Mouse (Mus musculus): ENCODE measurements around the gene Nasp. TPM values are rescaled to one million over a fixed set of nuclear protein-coding genes. Genes with fewer than 3 reads are reported as not detected.
A peak's percentile ranks its signal among the peaks of the same experiment; 100 is the strongest.

Gene Nasp
- polyA plus RNA-seq, 1 experiment from 2014 or later: 78.0 TPM

DNA sequence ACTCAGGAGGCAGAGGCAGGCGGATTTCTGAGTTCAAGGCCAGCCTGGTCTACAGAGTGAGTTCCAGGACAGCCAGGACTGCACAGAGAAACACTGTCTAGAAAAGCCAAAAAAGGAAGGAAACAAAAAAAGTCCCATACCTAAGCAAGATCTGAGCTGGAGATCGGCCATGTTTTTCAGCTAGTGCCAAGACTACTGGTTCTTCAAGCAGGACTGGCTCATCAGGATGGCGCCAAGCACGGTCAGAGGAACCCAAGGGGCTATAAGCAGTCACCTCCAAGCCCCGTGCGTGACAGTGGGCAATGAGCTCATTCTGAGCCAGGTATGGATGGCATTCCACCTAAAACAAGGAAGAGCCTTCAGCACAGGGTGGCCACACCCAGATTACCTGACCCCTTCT is 11.1 kb upstream of the Nasp start:
- H3K36me3 ChIP-seq (ENCODE audit: control insufficient read depth, insufficient read depth, low read length): peaks cover 97% of the 10 kb centered on the region
- H3K4me3 ChIP-seq (ENCODE audit: control insufficient read depth in 1 of 2, insufficient read depth in 1 of 2, low read depth in 1 of 2, low read length in 2 of 2): no peak overlapping the region
- H3K4me2 ChIP-seq (ENCODE audit: low read length): no peak overlapping the region
- H3K4me1 ChIP-seq (ENCODE audit: control insufficient read depth in 2 of 2, insufficient read depth in 2 of 2, low read length in 2 of 2): no peaks in the 10 kb centered on the region
- H3K27me3 ChIP-seq (ENCODE audit: control insufficient read depth, insufficient read depth, low read length): no peaks in the 10 kb centered on the region
- no peak overlapping the region for H3K27ac ChIP-seq (replicated peaks in 1 of 2; ENCODE audit: control insufficient read depth in 1 of 2, insufficient read depth in 1 of 2, low read depth in 2 of 2, low read length in 2 of 2)
- WGBS: 93% methylated on average over 6 of the region's 6 CpGs
- H3K9me3 ChIP-seq (ENCODE audit: control insufficient read depth, low read length): no peaks in the 10 kb centered on the region
- no peak overlapping the region for H3K9ac ChIP-seq (ENCODE audit: low read length)
- ATAC-seq (ENCODE audit: insufficient number of reproducible peaks, insufficient read depth, low FRiP score, low read depth): no peak

DNA sequence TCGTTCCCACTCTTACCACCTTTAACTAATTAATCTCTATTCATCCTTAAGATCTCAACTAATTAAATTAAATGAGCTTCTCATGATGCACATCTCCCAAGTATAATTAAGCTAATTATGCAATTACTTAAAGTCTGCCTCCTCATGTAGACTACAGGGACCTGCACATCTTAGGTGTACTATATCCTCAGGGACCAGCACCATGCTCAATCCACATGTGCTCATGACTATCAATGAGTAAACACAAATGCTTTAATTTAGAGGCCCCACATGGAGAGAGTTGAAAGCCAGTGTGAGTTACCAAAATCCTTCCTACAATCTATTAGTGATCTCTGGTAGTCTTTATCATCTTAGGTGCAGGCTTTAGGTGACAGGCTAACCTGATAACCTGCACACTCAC is 7.5 kb upstream of the Nasp start:
- H3K27ac ChIP-seq (replicated peaks in 1 of 2; ENCODE audit: control insufficient read depth in 1 of 2, insufficient read depth in 1 of 2, low read depth in 2 of 2, low read length in 2 of 2): no peak overlapping the region
- no peak for ATAC-seq (ENCODE audit: insufficient number of reproducible peaks, insufficient read depth, low FRiP score, low read depth)
- no peak overlapping the region for H3K4me2 ChIP-seq (ENCODE audit: low read length)
- no peak overlapping the region for H3K9ac ChIP-seq (ENCODE audit: low read length)
- no peaks in the 10 kb centered on the region for H3K4me1 ChIP-seq (ENCODE audit: control insufficient read depth in 2 of 2, insufficient read depth in 2 of 2, low read length in 2 of 2)
- H3K36me3 ChIP-seq (ENCODE audit: control insufficient read depth, insufficient read depth, low read length): peaks cover 67% of the 10 kb centered on the region
- WGBS: 98% methylated on average over 1 of the region's 1 CpGs
- no peak overlapping the region for H3K4me3 ChIP-seq (ENCODE audit: control insufficient read depth in 1 of 2, insufficient read depth in 1 of 2, low read depth in 1 of 2, low read length in 2 of 2)
- H3K27me3 ChIP-seq (ENCODE audit: control insufficient read depth, insufficient read depth, low read length): no peaks in the 10 kb centered on the region
- no peaks in the 10 kb centered on the region for H3K9me3 ChIP-seq (ENCODE audit: control insufficient read depth, low read length)

DNA sequence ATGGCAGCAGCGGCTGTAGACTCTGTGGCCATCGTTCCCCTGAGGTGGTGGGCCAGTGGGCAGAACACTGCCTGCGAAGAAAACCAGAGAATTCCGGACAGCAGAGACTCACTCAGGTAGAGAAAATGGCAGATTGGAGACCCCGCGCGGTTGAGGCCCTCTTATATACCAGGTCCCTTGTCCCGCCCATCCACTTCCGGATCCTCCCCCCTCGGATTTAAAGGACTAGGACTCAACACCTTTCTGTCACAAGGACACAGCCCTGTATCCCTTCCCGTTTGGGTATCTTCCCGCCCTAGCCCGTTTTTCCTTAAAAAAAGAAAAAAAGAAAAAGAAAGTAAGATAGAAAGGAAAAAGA is 403 bp downstream of the Nasp start:
- Histone ChIP-seq H3K4me1 (ENCODE audit: control insufficient read depth in 2 of 2, insufficient read depth in 2 of 2, low read length in 2 of 2) (peaks cover 2 to 17% of the 10 kb centered on the region in 2 experiments; a peak in 3 of 4 replicates), H3K9ac (ENCODE audit: low read length) (peak overlapping the region; percentile 95), H3K36me3 (ENCODE audit: control insufficient read depth, insufficient read depth, low read length) (peaks cover 15% of the 10 kb centered on the region; the same call in 1 of the 2 replicates), H3K4me2 (ENCODE audit: low read length) (peak overlapping the region; percentile 67), H3K9me3 (ENCODE audit: control insufficient read depth, low read length) (no peaks in the 10 kb centered on the region), H3K27ac (replicated peaks in 1 of 2; ENCODE audit: control insufficient read depth in 1 of 2, insufficient read depth in 1 of 2, low read depth in 2 of 2, low read length in 2 of 2) (peak overlapping the region; percentile 89 to 97), H3K4me3 (ENCODE audit: control insufficient read depth in 1 of 2, insufficient read depth in 1 of 2, low read depth in 1 of 2, low read length in 2 of 2) (peak overlapping the region; percentile 85 to 99), H3K27me3 (ENCODE audit: control insufficient read depth, insufficient read depth, low read length) (no peaks in the 10 kb centered on the region)
- peak; percentile 86 for ATAC-seq (ENCODE audit: insufficient number of reproducible peaks, insufficient read depth, low FRiP score, low read depth)
- WGBS: 0% methylated on average over 13 of the region's 13 CpGs

DNA sequence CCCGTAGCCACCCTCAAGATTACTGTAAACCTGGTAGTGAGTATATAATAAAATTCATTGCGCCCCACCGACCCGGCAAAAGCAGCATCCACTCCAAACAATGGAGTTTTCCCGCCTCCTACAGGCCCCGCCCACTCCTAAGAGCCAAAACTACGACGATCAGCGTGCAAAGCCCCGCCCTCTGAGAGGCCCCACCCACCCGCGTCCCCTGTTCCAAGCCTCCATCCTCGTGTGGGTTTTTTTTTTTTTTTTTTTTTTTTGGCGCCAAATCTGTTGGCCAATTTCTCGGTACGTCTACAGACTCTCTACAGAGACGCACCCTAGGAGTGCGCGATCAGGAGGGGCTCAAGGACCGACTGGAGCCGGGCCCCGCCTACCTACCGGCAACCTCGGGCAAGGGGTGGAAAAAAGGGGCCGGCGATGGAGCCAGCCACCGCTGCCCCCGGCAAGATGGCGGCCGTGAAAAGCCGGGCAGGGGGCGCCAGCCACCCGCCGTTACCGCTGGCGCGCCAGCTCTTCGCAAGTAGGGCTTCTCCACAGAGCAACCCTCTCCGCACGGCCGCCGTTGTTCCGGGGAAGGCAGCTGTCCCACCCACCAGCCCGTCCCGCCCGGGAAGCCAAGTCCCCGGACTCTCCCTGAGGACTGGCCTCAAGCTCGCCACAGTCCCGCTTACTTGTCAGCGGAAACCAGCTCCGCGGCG is 933 bp downstream of the Nasp start:
- Histone ChIP-seq H3K9ac (ENCODE audit: low read length) (peak overlapping the region; percentile 95), H3K4me2 (ENCODE audit: low read length) (peak overlapping the region; percentile 67), H3K27me3 (ENCODE audit: control insufficient read depth, insufficient read depth, low read length) (no peaks in the 10 kb centered on the region), H3K27ac (replicated peaks in 1 of 2; ENCODE audit: control insufficient read depth in 1 of 2, insufficient read depth in 1 of 2, low read depth in 2 of 2, low read length in 2 of 2) (peak overlapping the region; percentile 89 to 97), H3K4me3 (ENCODE audit: control insufficient read depth in 1 of 2, insufficient read depth in 1 of 2, low read depth in 1 of 2, low read length in 2 of 2) (peak overlapping the region; percentile 85 to 99), H3K36me3 (ENCODE audit: control insufficient read depth, insufficient read depth, low read length) (peaks cover 20% of the 10 kb centered on the region), H3K9me3 (ENCODE audit: control insufficient read depth, low read length) (no peaks in the 10 kb centered on the region), H3K4me1 (ENCODE audit: control insufficient read depth in 2 of 2, insufficient read depth in 2 of 2, low read length in 2 of 2) (peaks cover 2 to 17% of the 10 kb centered on the region in 2 experiments; a peak in 3 of 4 replicates)
- ATAC-seq (ENCODE audit: insufficient number of reproducible peaks, insufficient read depth, low FRiP score, low read depth): peak; percentile 68
- 0% methylated on average over 52 of the region's 53 CpGs for WGBS

DNA sequence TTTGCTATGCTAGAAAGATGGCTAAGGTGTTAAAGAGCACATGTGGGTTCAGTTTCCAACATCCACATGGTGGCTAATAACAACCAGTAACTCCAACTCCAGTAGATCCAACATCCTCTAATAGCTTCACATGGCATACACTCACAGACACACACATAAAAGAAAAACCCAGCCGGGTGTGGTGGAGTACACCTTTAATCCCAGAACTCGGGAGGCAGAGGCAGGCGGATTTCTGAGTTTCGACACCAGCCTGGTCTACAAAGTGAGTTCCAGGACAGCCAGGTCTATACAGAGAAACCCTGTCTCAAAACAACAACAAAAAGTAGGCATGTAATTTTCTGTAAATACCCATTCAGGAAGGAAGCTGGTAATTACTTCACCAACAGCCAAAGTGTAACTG is 2.9 kb downstream of the Nasp start:
- Histone ChIP-seq H3K4me2 (ENCODE audit: low read length) (no peak overlapping the region), H3K9me3 (ENCODE audit: control insufficient read depth, low read length) (no peaks in the 10 kb centered on the region), H3K27me3 (ENCODE audit: control insufficient read depth, insufficient read depth, low read length) (no peaks in the 10 kb centered on the region), H3K27ac (replicated peaks in 1 of 2; ENCODE audit: control insufficient read depth in 1 of 2, insufficient read depth in 1 of 2, low read depth in 2 of 2, low read length in 2 of 2) (no peak overlapping the region), H3K4me1 (ENCODE audit: control insufficient read depth in 2 of 2, insufficient read depth in 2 of 2, low read length in 2 of 2) (peaks cover 2 to 17% of the 10 kb centered on the region in 2 experiments; a peak in 3 of 4 replicates), H3K36me3 (ENCODE audit: control insufficient read depth, insufficient read depth, low read length) (peaks cover 40% of the 10 kb centered on the region), H3K4me3 (ENCODE audit: control insufficient read depth in 1 of 2, insufficient read depth in 1 of 2, low read depth in 1 of 2, low read length in 2 of 2) (no peak overlapping the region), H3K9ac (ENCODE audit: low read length) (no peak overlapping the region)
- 93% methylated on average over 4 of the region's 4 CpGs for WGBS
- no peak for ATAC-seq (ENCODE audit: insufficient number of reproducible peaks, insufficient read depth, low FRiP score, low read depth)

DNA sequence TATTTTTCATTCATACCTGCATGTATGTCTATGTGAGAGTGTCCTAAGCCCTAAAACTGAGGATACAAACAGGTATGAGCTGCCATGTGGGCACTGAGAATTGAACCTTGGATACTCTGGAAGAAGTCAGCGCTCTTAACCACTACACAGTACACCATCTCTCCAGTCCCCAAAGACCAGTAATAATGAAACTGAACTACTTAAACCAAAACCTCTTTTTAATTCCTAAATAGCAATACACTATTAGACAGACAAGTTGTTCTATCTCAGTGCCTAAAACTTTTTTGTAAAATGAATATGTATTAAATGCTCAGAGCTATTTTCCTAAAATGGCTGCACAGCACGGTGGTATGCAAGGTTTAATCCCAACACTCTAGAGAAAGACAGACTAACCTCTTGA is 12.5 kb downstream of the Nasp start:
- H3K27ac ChIP-seq (replicated peaks in 1 of 2; ENCODE audit: control insufficient read depth in 1 of 2, insufficient read depth in 1 of 2, low read depth in 2 of 2, low read length in 2 of 2): no peak overlapping the region
- no peak overlapping the region for H3K4me3 ChIP-seq (ENCODE audit: control insufficient read depth in 1 of 2, insufficient read depth in 1 of 2, low read depth in 1 of 2, low read length in 2 of 2)
- ATAC-seq (ENCODE audit: insufficient number of reproducible peaks, insufficient read depth, low FRiP score, low read depth): no peak
- H3K4me2 ChIP-seq (ENCODE audit: low read length): no peak overlapping the region
- H3K9ac ChIP-seq (ENCODE audit: low read length): no peak overlapping the region
- H3K36me3 ChIP-seq (ENCODE audit: control insufficient read depth, insufficient read depth, low read length): peaks cover 85% of the 10 kb centered on the region
- no peaks in the 10 kb centered on the region for H3K27me3 ChIP-seq (ENCODE audit: control insufficient read depth, insufficient read depth, low read length)
- H3K9me3 ChIP-seq (ENCODE audit: control insufficient read depth, low read length): no peaks in the 10 kb centered on the region
- no peaks in the 10 kb centered on the region for H3K4me1 ChIP-seq (ENCODE audit: control insufficient read depth in 2 of 2, insufficient read depth in 2 of 2, low read length in 2 of 2)
- 88% methylated on average over 2 of the region's 2 CpGs for WGBS

DNA sequence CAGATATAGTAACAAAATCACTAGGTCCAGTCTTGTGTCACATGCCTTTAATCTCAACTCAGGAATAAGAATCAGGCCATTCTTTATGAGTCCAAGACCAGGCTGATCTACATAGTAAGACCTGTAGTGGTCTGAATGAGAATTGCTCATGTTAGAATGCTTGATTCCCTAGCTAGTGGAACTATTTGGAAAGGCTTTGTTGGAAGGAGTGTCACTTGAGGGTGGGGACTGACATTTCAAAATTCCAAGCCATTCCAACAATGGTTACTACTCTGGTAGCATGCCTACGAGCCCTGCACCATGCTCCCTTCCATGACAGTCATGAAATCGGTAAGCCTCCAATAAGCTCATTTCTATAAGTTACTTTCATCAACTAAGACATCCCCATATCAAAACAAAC is 15.1 kb downstream of the Nasp start:
- WGBS: 92% methylated on average over 2 of the region's 2 CpGs
- Histone ChIP-seq H3K9me3 (ENCODE audit: control insufficient read depth, low read length) (no peaks in the 10 kb centered on the region), H3K27me3 (ENCODE audit: control insufficient read depth, insufficient read depth, low read length) (no peaks in the 10 kb centered on the region), H3K4me3 (ENCODE audit: control insufficient read depth in 1 of 2, insufficient read depth in 1 of 2, low read depth in 1 of 2, low read length in 2 of 2) (no peak overlapping the region), H3K4me1 (ENCODE audit: control insufficient read depth in 2 of 2, insufficient read depth in 2 of 2, low read length in 2 of 2) (no peaks in the 10 kb centered on the region), H3K4me2 (ENCODE audit: low read length) (no peak overlapping the region), H3K36me3 (ENCODE audit: control insufficient read depth, insufficient read depth, low read length) (peaks cover 82% of the 10 kb centered on the region), H3K9ac (ENCODE audit: low read length) (no peak overlapping the region), H3K27ac (replicated peaks in 1 of 2; ENCODE audit: control insufficient read depth in 1 of 2, insufficient read depth in 1 of 2, low read depth in 2 of 2, low read length in 2 of 2) (no peak overlapping the region)
- ATAC-seq (ENCODE audit: insufficient number of reproducible peaks, insufficient read depth, low FRiP score, low read depth): no peak
